In the genomic region with DNA sequence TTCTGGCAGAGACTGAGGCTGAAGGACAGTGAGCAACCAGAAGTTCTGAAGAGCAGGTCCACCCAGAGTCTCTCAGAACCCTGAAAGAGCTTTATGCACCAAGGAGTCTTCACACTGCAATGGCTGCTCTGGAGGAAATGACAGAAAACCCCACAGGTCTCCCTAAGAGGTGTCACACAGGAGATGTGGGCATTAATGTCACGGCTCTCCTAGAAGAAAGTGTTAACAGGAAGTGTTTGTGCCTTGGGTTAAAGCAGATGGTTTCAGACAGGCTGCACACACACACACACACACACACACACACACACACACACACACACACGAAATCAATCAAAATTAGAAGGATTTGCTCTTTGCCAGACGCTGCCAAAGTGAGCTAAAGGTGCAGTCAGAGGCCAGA, we compare ENCODE assay signal across 21 mouse cellular contexts. TPM values are rescaled to one million over a fixed set of nuclear protein-coding genes. Genes with fewer than 3 reads are reported as not detected.
"Had no signal": no experiment of that assay in that cellular context is flagged by ENCODE, and none has a peak within 500 bp of the region (broad histone marks: within the 10 kb centered on the region; RNA-seq: fewer than 3 reads in every experiment).

No protein-coding gene starts in this region.

- DNase-seq: kidney, adult 18-20 months; kidney, postnatal 10 days; kidney, postnatal 4 days; liver; lung, adult 18-20 months; right cerebral cortex, postnatal 4 days; spleen, adult 18-20 months; thymus, postnatal 36 days had no signal

- H3K27ac ChIP-seq: layer of hippocampus, adult 2 months; limb, embryonic 12.5 days; liver, embryonic 14.5 days; midbrain, embryonic 12.5 days; neural tube, embryonic 12.5 days; stomach, embryonic 15.5 days had no signal

- H3K9me3 ChIP-seq: limb, embryonic 12.5 days; midbrain, embryonic 12.5 days; neural tube, embryonic 12.5 days; stomach, embryonic 15.5 days had no signal

- H3K27me3 ChIP-seq: midbrain, embryonic 12.5 days; neural tube, embryonic 12.5 days; stomach, embryonic 15.5 days had no signal

- H3K4me1 ChIP-seq: limb, embryonic 12.5 days; midbrain, embryonic 12.5 days; neural tube, embryonic 12.5 days had no signal

- H3K36me3 ChIP-seq: limb, embryonic 12.5 days; midbrain, embryonic 12.5 days; neural tube, embryonic 12.5 days; stomach, embryonic 15.5 days had no signal

- H3K4me2 ChIP-seq: limb, embryonic 12.5 days; midbrain, embryonic 12.5 days; neural tube, embryonic 12.5 days; stomach, embryonic 15.5 days had no signal

- H3K9ac ChIP-seq: limb, embryonic 12.5 days; liver, embryonic 14.5 days; midbrain, embryonic 12.5 days; neural tube, embryonic 12.5 days; stomach, embryonic 15.5 days had no signal

- H3K4me3 ChIP-seq: layer of hippocampus, adult 2 months; limb, embryonic 12.5 days; midbrain, embryonic 12.5 days; neural tube, embryonic 12.5 days; stomach, embryonic 15.5 days had no signal

RNA-seq across cellular contexts. Expression of gene Tff3, which starts 6.8 kb away (rescaled TPM):
- total RNA-seq: layer of hippocampus, adult 2 months; layer of hippocampus, postnatal 10 days; left cerebral cortex, postnatal 36 days; megakaryocyte-erythroid progenitor cell, adult 5-6 weeks; midbrain, postnatal 0 days; neutrophil, adult 5-6 weeks had no signal
- polyA plus RNA-seq: kidney, embryonic 14.5 days; limb, embryonic 12.5 days had no signal

RNA-seq across cellular contexts. Expression of gene Tff2, which starts 7.8 kb away (rescaled TPM):
- total RNA-seq: layer of hippocampus, adult 2 months; layer of hippocampus, postnatal 10 days; left cerebral cortex, postnatal 36 days; megakaryocyte-erythroid progenitor cell, adult 5-6 weeks; midbrain, postnatal 0 days; neutrophil, adult 5-6 weeks had no signal
- polyA plus RNA-seq: limb, embryonic 12.5 days; liver, embryonic 14.5 days; midbrain, embryonic 12.5 days; midbrain, postnatal 0 days; neural tube, embryonic 12.5 days had no signal

RNA-seq across cellular contexts. Expression of gene Tff1, which starts 28.8 kb away (rescaled TPM):
- total RNA-seq: layer of hippocampus, adult 2 months; layer of hippocampus, postnatal 10 days; left cerebral cortex, postnatal 36 days; megakaryocyte-erythroid progenitor cell, adult 5-6 weeks; midbrain, postnatal 0 days; neutrophil, adult 5-6 weeks had no signal
- polyA plus RNA-seq: kidney, embryonic 14.5 days; limb, embryonic 12.5 days; liver, embryonic 14.5 days; lung, embryonic 16.5 days; midbrain, embryonic 12.5 days; midbrain, postnatal 0 days; neural tube, embryonic 12.5 days had no signal
